Mouse (Mus musculus): Measurements from ENCODE around the gene Otx2. TPM values are rescaled to one million over a fixed set of nuclear protein-coding genes. Genes with fewer than 3 reads are reported as not detected.
"Not testable (repeated sequence)": the region's sequence is repeated elsewhere in the genome, so short reads cannot be mapped to it uniquely, and the experiment has no call there.

Otx2 gene
- polyA plus RNA-seq, 1 experiment from 2014 or later = not detected

- Histone ChIP-seq H3K9me3 (ENCODE audit: control insufficient read depth, low read length) (no peaks in the 10 kb centered on the region), H3K4me1 (replicated peaks; ENCODE audit: control insufficient read depth, insufficient read depth, low read length) (no peaks in the 10 kb centered on the region), H3K27ac (ENCODE audit: low read length) (no peak overlapping the region), H3K27me3 (ENCODE audit: control insufficient read depth, insufficient read depth, low read depth, low read length) (no peaks in the 10 kb centered on the region), H3K4me3 (ENCODE audit: low read length) (no peak overlapping the region), H3K36me3 (ENCODE audit: control insufficient read depth, insufficient read depth, low read length) (no peaks in the 10 kb centered on the region), H3K9ac (ENCODE audit: low read length) (no peak overlapping the region), H3K4me2 (ENCODE audit: low read depth, low read length) (no peak overlapping the region)
- 73% methylated on average over 8 of the region's 8 CpGs for WGBS
- no peak for ATAC-seq (ENCODE audit: low read depth)
Measured at GRCm38 (mm10) chr14:48632335-48632734, 41.3 kb downstream of the Otx2 start.

- no peaks in the 10 kb centered on the region for H3K36me3 ChIP-seq (ENCODE audit: control insufficient read depth, insufficient read depth, low read length)
- no peak overlapping the region for H3K4me2 ChIP-seq (ENCODE audit: low read depth, low read length)
- no peak for ATAC-seq (ENCODE audit: low read depth)
- H3K4me3 ChIP-seq (ENCODE audit: low read length) = no peak overlapping the region
- no peak overlapping the region for H3K9ac ChIP-seq (ENCODE audit: low read length)
- 62% methylated on average over 2 of the region's 2 CpGs for WGBS
- H3K27ac ChIP-seq (ENCODE audit: low read length) = no peak overlapping the region
- no peaks in the 10 kb centered on the region for H3K9me3 ChIP-seq (ENCODE audit: control insufficient read depth, low read length)
- H3K4me1 ChIP-seq (replicated peaks; ENCODE audit: control insufficient read depth, insufficient read depth, low read length) = no peaks in the 10 kb centered on the region
- no peaks in the 10 kb centered on the region for H3K27me3 ChIP-seq (ENCODE audit: control insufficient read depth, insufficient read depth, low read depth, low read length)
Measured at GRCm38 (mm10) chr14:48631486-48631885, 42.1 kb downstream of the Otx2 start.

GRCm38 (mm10) chr14:48629404-48629803, 44.2 kb downstream of the Otx2 start:
- H3K27ac ChIP-seq (ENCODE audit: low read length) = no peak overlapping the region
- no peaks in the 10 kb centered on the region for H3K36me3 ChIP-seq (ENCODE audit: control insufficient read depth, insufficient read depth, low read length)
- ATAC-seq (ENCODE audit: low read depth) = no peak
- H3K9ac ChIP-seq (ENCODE audit: low read length) = no peak overlapping the region
- no peaks in the 10 kb centered on the region for H3K9me3 ChIP-seq (ENCODE audit: control insufficient read depth, low read length)
- H3K4me3 ChIP-seq (ENCODE audit: low read length) = no peak overlapping the region
- peaks cover 7% of the 10 kb centered on the region for H3K4me1 ChIP-seq (replicated peaks; ENCODE audit: control insufficient read depth, insufficient read depth, low read length)
- H3K4me2 ChIP-seq (ENCODE audit: low read depth, low read length) = no peak overlapping the region
- whole genome bisulfite sequencing = 76% methylated on average over 9 of the region's 9 CpGs
- H3K27me3 ChIP-seq (ENCODE audit: control insufficient read depth, insufficient read depth, low read depth, low read length) = no peaks in the 10 kb centered on the region

- H3K4me3 ChIP-seq (ENCODE audit: low read length) = no peak overlapping the region
- no peak overlapping the region for H3K9ac ChIP-seq (ENCODE audit: low read length)
- no peaks in the 10 kb centered on the region for H3K9me3 ChIP-seq (ENCODE audit: control insufficient read depth, low read length)
- 74% methylated on average over 4 of the region's 4 CpGs for WGBS
- no peak overlapping the region for H3K27ac ChIP-seq (ENCODE audit: low read length)
- H3K4me2 ChIP-seq (ENCODE audit: low read depth, low read length) = no peak overlapping the region
- no peaks in the 10 kb centered on the region for H3K36me3 ChIP-seq (ENCODE audit: control insufficient read depth, insufficient read depth, low read length)
- H3K27me3 ChIP-seq (ENCODE audit: control insufficient read depth, insufficient read depth, low read depth, low read length) = no peaks in the 10 kb centered on the region
- H3K4me1 ChIP-seq (replicated peaks; ENCODE audit: control insufficient read depth, insufficient read depth, low read length) = peaks cover 7% of the 10 kb centered on the region
- no peak for ATAC-seq (ENCODE audit: low read depth)
Measured at GRCm38 (mm10) chr14:48626271-48626670, 47.3 kb downstream of the Otx2 start.

GRCm38 (mm10) chr14:48625331-48625694, 48.3 kb downstream of the Otx2 start:
- Histone ChIP-seq H3K27ac (ENCODE audit: low read length) (no peak overlapping the region), H3K9me3 (ENCODE audit: control insufficient read depth, low read length) (no peaks in the 10 kb centered on the region), H3K9ac (ENCODE audit: low read length) (no peak overlapping the region), H3K4me1 (replicated peaks; ENCODE audit: control insufficient read depth, insufficient read depth, low read length) (peaks cover 7% of the 10 kb centered on the region), H3K4me2 (ENCODE audit: low read depth, low read length) (no peak overlapping the region), H3K27me3 (ENCODE audit: control insufficient read depth, insufficient read depth, low read depth, low read length) (no peaks in the 10 kb centered on the region), H3K36me3 (ENCODE audit: control insufficient read depth, insufficient read depth, low read length) (no peaks in the 10 kb centered on the region), H3K4me3 (ENCODE audit: low read length) (no peak overlapping the region)
- no peak for ATAC-seq (ENCODE audit: low read depth)
- 63% methylated on average over 6 of the region's 6 CpGs for WGBS

- Histone ChIP-seq H3K27me3 (ENCODE audit: control insufficient read depth, insufficient read depth, low read depth, low read length) (no peaks in the 10 kb centered on the region), H3K4me3 (ENCODE audit: low read length) (no peak overlapping the region), H3K4me1 (replicated peaks; ENCODE audit: control insufficient read depth, insufficient read depth, low read length) (peaks cover 7% of the 10 kb centered on the region), H3K4me2 (ENCODE audit: low read depth, low read length) (no peak overlapping the region), H3K9ac (ENCODE audit: low read length) (no peak overlapping the region), H3K9me3 (ENCODE audit: control insufficient read depth, low read length) (no peaks in the 10 kb centered on the region), H3K27ac (ENCODE audit: low read length) (no peak overlapping the region), H3K36me3 (ENCODE audit: control insufficient read depth, insufficient read depth, low read length) (no peaks in the 10 kb centered on the region)
- ATAC-seq (ENCODE audit: low read depth) = no peak
- 75% methylated on average over 9 of the region's 9 CpGs for WGBS
Measured at GRCm38 (mm10) chr14:48624596-48625330, 48.9 kb downstream of the Otx2 start.

GRCm38 (mm10) chr14:48622726-48623125, 50.9 kb downstream of the Otx2 start:
- not testable (repeated sequence) for H3K4me3 ChIP-seq (ENCODE audit: low read length); ATAC-seq (ENCODE audit: low read depth); H3K9me3 ChIP-seq (ENCODE audit: control insufficient read depth, low read length); H3K4me2 ChIP-seq (ENCODE audit: low read depth, low read length); H3K4me1 ChIP-seq (replicated peaks; ENCODE audit: control insufficient read depth, insufficient read depth, low read length); H3K27ac ChIP-seq (ENCODE audit: low read length); H3K36me3 ChIP-seq (ENCODE audit: control insufficient read depth, insufficient read depth, low read length); H3K27me3 ChIP-seq (ENCODE audit: control insufficient read depth, insufficient read depth, low read depth, low read length); H3K9ac ChIP-seq (ENCODE audit: low read length)
- 70% methylated on average over 9 of the region's 9 CpGs for WGBS

- WGBS = 57% methylated on average over 5 of the region's 5 CpGs
- Histone ChIP-seq H3K4me2 (ENCODE audit: low read depth, low read length) (no peak overlapping the region), H3K36me3 (ENCODE audit: control insufficient read depth, insufficient read depth, low read length) (no peaks in the 10 kb centered on the region), H3K4me1 (replicated peaks; ENCODE audit: control insufficient read depth, insufficient read depth, low read length) (no peaks in the 10 kb centered on the region), H3K27me3 (ENCODE audit: control insufficient read depth, insufficient read depth, low read depth, low read length) (no peaks in the 10 kb centered on the region), H3K27ac (ENCODE audit: low read length) (no peak overlapping the region), H3K9me3 (ENCODE audit: control insufficient read depth, low read length) (no peaks in the 10 kb centered on the region), H3K9ac (ENCODE audit: low read length) (no peak overlapping the region), H3K4me3 (ENCODE audit: low read length) (no peak overlapping the region)
- no peak for ATAC-seq (ENCODE audit: low read depth)
Measured at GRCm38 (mm10) chr14:48616361-48616760, 57.3 kb downstream of the Otx2 start.

- ATAC-seq (ENCODE audit: low read depth) = no peak
- WGBS = 68% methylated on average over 15 of the region's 15 CpGs
- no peaks in the 10 kb centered on the region for H3K9me3 ChIP-seq (ENCODE audit: control insufficient read depth, low read length)
Measured at GRCm38 (mm10) chr14:48608641-48609310, 64.8 kb downstream of the Otx2 start.

More at GRCm38 (mm10) chr14:48608641-48609310, 64.8 kb downstream of the Otx2 start:
- Histone ChIP-seq H3K4me1 (replicated peaks; ENCODE audit: control insufficient read depth, insufficient read depth, low read length) (no peaks in the 10 kb centered on the region), H3K9ac (ENCODE audit: low read length) (no peak overlapping the region), H3K4me3 (ENCODE audit: low read length) (no peak overlapping the region), H3K4me2 (ENCODE audit: low read depth, low read length) (no peak overlapping the region), H3K27ac (ENCODE audit: low read length) (no peak overlapping the region), H3K36me3 (ENCODE audit: control insufficient read depth, insufficient read depth, low read length) (no peaks in the 10 kb centered on the region), H3K27me3 (ENCODE audit: control insufficient read depth, insufficient read depth, low read depth, low read length) (no peaks in the 10 kb centered on the region)
